Mouse (Mus musculus) urinary bladder, postnatal 10 days (tissue): Measurements from ENCODE around the gene Disp1.

Source experiments
- DNase-seq: peaks from one replicate; pipeline ENCODE4 v3.0.0; 2022; ENCODE audit warnings: low spot score

Disp1 gene

GRCm38 (mm10) chr1:183200926-183201325, 20.4 kb downstream of the Disp1 start:
- DNase-seq: no peak

- DNase-seq: no peak
Observed at GRCm38 (mm10) chr1:183194763-183195162, 26.6 kb downstream of the Disp1 start.

- no peak for DNase-seq
Observed at GRCm38 (mm10) chr1:183194151-183194550, 27.2 kb downstream of the Disp1 start.

GRCm38 (mm10) chr1:183191398-183191797, 29.9 kb downstream of the Disp1 start:
- no peak for DNase-seq

- DNase-seq: no peak
Observed at GRCm38 (mm10) chr1:183190456-183190855, 30.9 kb downstream of the Disp1 start.

GRCm38 (mm10) chr1:183189014-183189662, 32.2 kb downstream of the Disp1 start:
- DNase-seq: no peak

GRCm38 (mm10) chr1:183188115-183189013, 33.0 kb downstream of the Disp1 start:
- no peak for DNase-seq

GRCm38 (mm10) chr1:183185560-183185959, 35.8 kb downstream of the Disp1 start:
- DNase-seq: no peak

- no peak for DNase-seq
Observed at GRCm38 (mm10) chr1:183184681-183185080, 36.6 kb downstream of the Disp1 start.

- no peak for DNase-seq
Observed at GRCm38 (mm10) chr1:183183565-183183964, 37.8 kb downstream of the Disp1 start.

- no peak for DNase-seq
Observed at GRCm38 (mm10) chr1:183182641-183183414, 38.5 kb downstream of the Disp1 start.

GRCm38 (mm10) chr1:183181030-183181395, 40.3 kb downstream of the Disp1 start:
- no peak for DNase-seq

GRCm38 (mm10) chr1:183180301-183181029, 40.9 kb downstream of the Disp1 start:
- DNase-seq: no peak

- no peak for DNase-seq
Observed at GRCm38 (mm10) chr1:183179316-183179715, 42.0 kb downstream of the Disp1 start.

GRCm38 (mm10) chr1:183175236-183175635, 46.1 kb downstream of the Disp1 start:
- no peak for DNase-seq

GRCm38 (mm10) chr1:183171095-183171494, 50.2 kb downstream of the Disp1 start:
- DNase-seq: no peak

GRCm38 (mm10) chr1:183168465-183168864, 52.9 kb downstream of the Disp1 start:
- DNase-seq: no peak

- DNase-seq: no peak
Observed at GRCm38 (mm10) chr1:183167776-183168175, 53.5 kb downstream of the Disp1 start.

- DNase-seq: no peak
Observed at GRCm38 (mm10) chr1:183166700-183167099, 54.6 kb downstream of the Disp1 start.

- DNase-seq: no peak
Observed at GRCm38 (mm10) chr1:183164648-183165071, 56.7 kb downstream of the Disp1 start.

- DNase-seq: no peak
Observed at GRCm38 (mm10) chr1:183164190-183164580, 57.1 kb downstream of the Disp1 start.
